Mouse (Mus musculus): ENCODE results near the gene Ppp1r10. TPM values are rescaled to one million over a fixed set of nuclear protein-coding genes. Genes with fewer than 3 reads are reported as not detected.

The Ppp1r10 gene
- polyA plus RNA-seq, 1 experiment from 2014 or later, result 43.9 TPM

DNA sequence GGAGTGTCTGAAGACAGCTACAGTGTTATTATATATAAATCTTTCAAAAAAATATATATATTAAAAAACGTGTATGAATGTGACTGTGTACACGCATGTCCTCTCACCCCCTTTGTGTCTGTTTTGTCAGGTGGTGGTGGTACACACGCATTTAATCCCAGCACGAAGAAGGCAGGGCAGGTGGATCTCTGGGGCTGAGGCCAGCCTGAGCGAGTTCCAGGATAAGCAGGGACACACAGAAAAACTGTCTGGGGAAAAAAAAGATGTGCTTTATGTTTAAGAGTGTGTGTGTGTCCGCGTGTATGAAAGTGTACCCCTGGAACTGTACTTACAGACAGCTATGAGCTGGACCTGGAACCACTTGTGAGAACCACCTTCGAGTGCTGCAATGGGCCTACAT is 38.4 kb downstream of the Ppp1r10 start:
- DNase-seq (ENCODE audit: low spot score) (no peak), ATAC-seq (ENCODE audit: insufficient number of reproducible peaks, low FRiP score, low TSS enrichment, low read depth) (no peak)
- Histone ChIP-seq H3K27ac (replicated peaks; ENCODE audit: low read depth, low read length) (no peak overlapping the region), H3K9ac (ENCODE audit: low read length) (no peak overlapping the region), H3K36me3 (ENCODE audit: control insufficient read depth, insufficient read depth, low read length) (peaks cover 32% of the 10 kb centered on the region), H3K27me3 (ENCODE audit: control insufficient read depth, insufficient read depth, low read length) (no peaks in the 10 kb centered on the region), H3K4me1 (ENCODE audit: control insufficient read depth, insufficient read depth, low read length) (no peaks in the 10 kb centered on the region), H3K9me3 (ENCODE audit: control insufficient read depth, low read length) (no peaks in the 10 kb centered on the region), H3K4me2 (ENCODE audit: low read depth, severe bottlenecking) (no peak overlapping the region), H3K4me3 (ENCODE audit: low read depth, low read length) (no peak overlapping the region)
- WGBS, result 77% methylated on average over 8 of the region's 8 CpGs

DNA sequence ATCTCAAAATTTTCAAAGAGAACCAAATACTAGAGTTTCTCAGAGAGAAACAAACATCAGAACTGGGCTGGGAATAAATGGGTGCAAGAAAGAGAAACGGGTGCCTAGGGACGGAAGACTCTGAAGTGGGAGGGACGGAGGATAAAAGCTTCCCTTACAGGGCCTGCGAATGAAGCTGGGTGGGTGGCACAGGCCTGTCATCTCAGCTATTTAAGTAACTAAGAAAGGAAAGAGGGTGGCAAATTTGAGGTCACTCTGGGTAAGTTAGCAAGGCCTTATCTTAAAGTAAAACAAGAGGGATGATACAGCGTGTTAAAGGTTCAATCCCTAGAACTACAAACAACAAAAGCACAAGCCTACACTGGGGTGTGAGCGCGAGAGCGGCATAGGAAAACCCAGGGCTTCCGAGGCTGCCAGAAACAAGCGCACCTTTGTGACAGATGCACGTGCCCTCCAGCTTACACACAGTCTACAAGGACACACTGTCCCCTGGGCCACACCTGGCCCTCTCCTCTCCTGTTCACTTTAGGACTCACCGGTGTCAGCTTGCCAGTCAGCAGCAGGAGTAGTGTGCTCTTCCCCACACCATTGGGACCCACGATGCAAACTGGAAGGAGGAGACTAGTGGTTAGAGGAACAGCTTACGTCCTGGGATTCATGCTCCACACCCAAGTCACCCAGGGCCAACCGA is 42.4 kb downstream of the Ppp1r10 start:
- no peak for DNase-seq (ENCODE audit: low spot score)

DNA sequence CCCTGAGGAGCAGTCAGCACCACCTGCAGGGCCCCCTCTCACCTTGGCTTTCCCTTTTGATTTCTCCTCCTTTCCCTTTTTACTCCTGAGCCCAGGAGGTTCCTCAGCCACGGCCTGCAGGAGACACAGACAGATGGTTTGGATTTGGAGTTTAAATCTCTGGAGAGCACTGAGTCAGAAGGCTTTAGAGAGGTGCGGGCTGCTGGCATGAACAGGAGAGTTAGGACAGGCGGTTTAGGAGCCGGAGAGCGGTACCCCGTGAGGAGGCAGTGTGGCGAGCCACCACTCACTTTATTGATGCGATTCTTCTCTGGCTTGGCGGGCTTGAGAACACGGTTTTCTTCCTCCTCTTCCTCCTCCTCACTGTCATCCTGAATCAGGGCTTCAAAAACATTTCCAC is 47.0 kb downstream of the Ppp1r10 start:
- no peaks in the 10 kb centered on the region for H3K4me1 ChIP-seq (ENCODE audit: control insufficient read depth, insufficient read depth, low read length)
- H3K27me3 ChIP-seq (ENCODE audit: control insufficient read depth, insufficient read depth, low read length), result no peaks in the 10 kb centered on the region
- no peak overlapping the region for H3K27ac ChIP-seq (replicated peaks; ENCODE audit: low read depth, low read length)
- 90% methylated on average over 10 of the region's 10 CpGs for WGBS
- H3K4me2 ChIP-seq (ENCODE audit: low read depth, severe bottlenecking), result no peak overlapping the region
- peaks cover 40% of the 10 kb centered on the region for H3K36me3 ChIP-seq (ENCODE audit: control insufficient read depth, insufficient read depth, low read length)
- no peak overlapping the region for H3K9ac ChIP-seq (ENCODE audit: low read length)
- ATAC-seq (ENCODE audit: insufficient number of reproducible peaks, low FRiP score, low TSS enrichment, low read depth) (no peak), DNase-seq (ENCODE audit: low spot score) (no peak)
- H3K9me3 ChIP-seq (ENCODE audit: control insufficient read depth, low read length), result no peaks in the 10 kb centered on the region
- H3K4me3 ChIP-seq (ENCODE audit: low read depth, low read length), result no peak overlapping the region

More for the DNA sequence above, 42.4 kb downstream of the Ppp1r10 start:
- Histone ChIP-seq H3K9me3 (ENCODE audit: control insufficient read depth, low read length) (no peaks in the 10 kb centered on the region), H3K4me1 (ENCODE audit: control insufficient read depth, insufficient read depth, low read length) (no peaks in the 10 kb centered on the region), H3K36me3 (ENCODE audit: control insufficient read depth, insufficient read depth, low read length) (peaks cover 56% of the 10 kb centered on the region), H3K4me3 (ENCODE audit: low read depth, low read length) (no peak overlapping the region), H3K27ac (replicated peaks; ENCODE audit: low read depth, low read length) (no peak overlapping the region), H3K27me3 (ENCODE audit: control insufficient read depth, insufficient read depth, low read length) (no peaks in the 10 kb centered on the region), H3K4me2 (ENCODE audit: low read depth, severe bottlenecking) (no peak overlapping the region), H3K9ac (ENCODE audit: low read length) (no peak overlapping the region)
- 95% methylated on average over 15 of the region's 15 CpGs for WGBS
- no peak for ATAC-seq (ENCODE audit: insufficient number of reproducible peaks, low FRiP score, low TSS enrichment, low read depth)

DNA sequence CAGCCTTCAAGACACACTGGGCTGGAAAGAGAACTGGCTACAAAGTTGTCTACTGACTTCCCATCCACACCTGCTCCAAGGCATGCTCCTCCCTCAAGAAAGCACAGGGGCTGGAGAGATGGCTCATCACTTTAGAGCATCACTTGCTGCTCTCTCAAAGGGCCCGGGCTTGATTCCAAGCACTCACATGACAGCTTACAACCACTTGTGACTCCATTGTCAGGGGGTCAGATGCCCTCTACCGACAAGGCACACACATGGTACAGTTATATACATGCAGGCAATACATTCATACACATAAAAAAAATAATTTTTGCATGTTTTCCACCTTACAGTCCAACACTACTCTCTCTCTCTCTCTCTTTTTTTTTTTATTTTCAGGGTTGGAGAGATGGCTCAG is 51.4 kb downstream of the Ppp1r10 start:
- WGBS, result 94% methylated on average over 2 of the region's 2 CpGs
- Histone ChIP-seq H3K27ac (replicated peaks; ENCODE audit: low read depth, low read length) (no peak overlapping the region), H3K4me3 (ENCODE audit: low read depth, low read length) (no peak overlapping the region), H3K4me2 (ENCODE audit: low read depth, severe bottlenecking) (no peak overlapping the region), H3K36me3 (ENCODE audit: control insufficient read depth, insufficient read depth, low read length) (peaks cover 12% of the 10 kb centered on the region), H3K27me3 (ENCODE audit: control insufficient read depth, insufficient read depth, low read length) (no peaks in the 10 kb centered on the region), H3K9ac (ENCODE audit: low read length) (no peak overlapping the region), H3K4me1 (ENCODE audit: control insufficient read depth, insufficient read depth, low read length) (peaks cover 5% of the 10 kb centered on the region), H3K9me3 (ENCODE audit: control insufficient read depth, low read length) (no peaks in the 10 kb centered on the region)
- ATAC-seq (ENCODE audit: insufficient number of reproducible peaks, low FRiP score, low TSS enrichment, low read depth), result no peak
- DNase-seq (ENCODE audit: low spot score), result no peak

DNA sequence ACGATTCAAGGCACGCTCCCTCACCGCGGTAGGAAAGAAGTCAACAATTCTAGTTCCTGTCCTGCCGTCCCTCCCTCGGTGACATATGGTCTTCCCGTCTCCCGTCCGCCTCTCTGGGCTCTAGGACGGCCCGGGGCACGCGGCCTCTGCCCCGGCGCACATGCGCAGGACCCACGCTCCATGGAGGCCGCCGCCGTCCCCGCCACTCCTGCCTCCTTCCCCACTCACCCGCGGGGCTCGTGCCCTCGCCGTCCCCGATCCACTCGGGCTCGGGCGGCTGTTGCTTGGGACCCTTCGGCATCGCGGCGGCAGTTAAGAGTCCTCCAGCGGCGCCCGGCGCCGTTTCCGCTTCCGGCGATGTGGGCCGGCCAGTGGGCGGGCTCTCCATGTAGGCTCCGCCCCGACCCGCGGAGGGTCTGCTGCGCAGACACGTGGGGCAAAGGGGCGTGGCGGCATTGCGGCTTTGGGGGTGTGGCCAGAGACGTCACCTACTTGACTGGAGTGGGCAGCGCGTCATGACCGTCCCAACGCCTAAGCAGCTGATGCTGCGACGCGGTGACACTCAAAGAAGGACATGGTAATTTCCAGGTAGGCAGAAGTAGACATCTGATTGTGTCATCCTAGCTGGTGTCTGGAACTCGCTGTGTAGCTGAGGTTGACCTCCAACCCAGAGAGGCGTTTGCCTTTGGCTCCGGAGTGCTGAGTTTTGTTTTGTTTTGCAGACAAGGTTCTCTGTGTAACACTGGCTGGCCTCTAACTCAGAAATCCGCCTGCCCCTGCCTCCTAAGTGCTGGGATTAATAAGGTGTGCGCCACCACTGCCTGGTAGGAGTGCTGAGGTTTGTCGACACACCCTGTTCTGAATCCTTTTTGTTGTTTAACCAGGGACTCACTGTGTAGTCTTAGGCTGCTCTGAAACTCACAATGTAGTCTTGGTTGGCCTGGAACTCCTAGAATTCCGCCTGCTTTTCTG is 53.5 kb downstream of the Ppp1r10 start, which contains the start of gene Abcf1:
Abcf1 (minus strand) TSS at position 344 of the 972 bp plus-strand sequence.
- 1% methylated on average over 68 of the region's 68 CpGs for WGBS
- peak within 1 kb of the TSS; percentile 81 for H3K4me2 ChIP-seq (ENCODE audit: low read depth, severe bottlenecking)
- peak within 1 kb of the TSS; percentile 94 for H3K4me3 ChIP-seq (ENCODE audit: low read depth, low read length)
- H3K27ac ChIP-seq (replicated peaks; ENCODE audit: low read depth, low read length), result no peak within 1 kb of the TSS
- ATAC-seq (ENCODE audit: insufficient number of reproducible peaks, low FRiP score, low TSS enrichment, low read depth), result peak; percentile 96
- peak within 1 kb of the TSS; percentile 74 for H3K9ac ChIP-seq (ENCODE audit: low read length)
- H3K36me3 ChIP-seq (ENCODE audit: control insufficient read depth, insufficient read depth, low read length), result peaks cover 2% of the 10 kb centered on the region; the same call in 1 of the 2 replicates
- no peaks in the 10 kb centered on the region for H3K27me3 ChIP-seq (ENCODE audit: control insufficient read depth, insufficient read depth, low read length)
- peak; percentile 99 for DNase-seq (ENCODE audit: low spot score)
- H3K9me3 ChIP-seq (ENCODE audit: control insufficient read depth, low read length), result no peaks in the 10 kb centered on the region; the same call in 1 of the 2 replicates
- peaks cover 5% of the 10 kb centered on the region for H3K4me1 ChIP-seq (ENCODE audit: control insufficient read depth, insufficient read depth, low read length)

DNA sequence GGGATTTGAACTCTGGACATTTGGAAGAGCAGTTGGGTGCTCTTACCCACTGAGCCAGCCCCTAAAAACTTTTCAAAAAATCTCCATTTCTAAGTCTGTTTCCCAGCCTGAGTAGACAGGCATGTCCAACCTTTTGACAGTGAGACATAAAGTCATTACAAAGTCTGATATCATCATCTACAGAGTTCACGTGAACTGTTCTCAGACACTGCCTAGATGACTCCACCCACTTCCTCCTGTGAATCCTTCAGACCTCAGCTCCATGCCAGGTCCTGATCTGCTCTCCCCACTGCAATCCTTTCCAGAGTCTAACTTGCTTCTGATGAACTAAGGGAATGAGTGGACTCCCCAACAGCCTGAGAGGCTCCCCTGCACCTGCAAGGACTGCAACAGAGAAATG is 55.9 kb downstream of the Ppp1r10 start:
- no peak for DNase-seq (ENCODE audit: low spot score)
- no peaks in the 10 kb centered on the region; the same call in 1 of the 2 replicates for H3K9me3 ChIP-seq (ENCODE audit: control insufficient read depth, low read length)
- no peak overlapping the region for H3K4me2 ChIP-seq (ENCODE audit: low read depth, severe bottlenecking)
- H3K27me3 ChIP-seq (ENCODE audit: control insufficient read depth, insufficient read depth, low read length), result no peaks in the 10 kb centered on the region
- H3K27ac ChIP-seq (replicated peaks; ENCODE audit: low read depth, low read length), result no peak overlapping the region
- peaks cover 5% of the 10 kb centered on the region for H3K4me1 ChIP-seq (ENCODE audit: control insufficient read depth, insufficient read depth, low read length)
- H3K9ac ChIP-seq (ENCODE audit: low read length), result no peak overlapping the region
- no peak overlapping the region for H3K4me3 ChIP-seq (ENCODE audit: low read depth, low read length)
- ATAC-seq (ENCODE audit: insufficient number of reproducible peaks, low FRiP score, low TSS enrichment, low read depth), result no peak
- WGBS, result 93% methylated on average over 1 of the region's 1 CpGs
- H3K36me3 ChIP-seq (ENCODE audit: control insufficient read depth, insufficient read depth, low read length), result peaks cover 2% of the 10 kb centered on the region; the same call in 1 of the 2 replicates

DNA sequence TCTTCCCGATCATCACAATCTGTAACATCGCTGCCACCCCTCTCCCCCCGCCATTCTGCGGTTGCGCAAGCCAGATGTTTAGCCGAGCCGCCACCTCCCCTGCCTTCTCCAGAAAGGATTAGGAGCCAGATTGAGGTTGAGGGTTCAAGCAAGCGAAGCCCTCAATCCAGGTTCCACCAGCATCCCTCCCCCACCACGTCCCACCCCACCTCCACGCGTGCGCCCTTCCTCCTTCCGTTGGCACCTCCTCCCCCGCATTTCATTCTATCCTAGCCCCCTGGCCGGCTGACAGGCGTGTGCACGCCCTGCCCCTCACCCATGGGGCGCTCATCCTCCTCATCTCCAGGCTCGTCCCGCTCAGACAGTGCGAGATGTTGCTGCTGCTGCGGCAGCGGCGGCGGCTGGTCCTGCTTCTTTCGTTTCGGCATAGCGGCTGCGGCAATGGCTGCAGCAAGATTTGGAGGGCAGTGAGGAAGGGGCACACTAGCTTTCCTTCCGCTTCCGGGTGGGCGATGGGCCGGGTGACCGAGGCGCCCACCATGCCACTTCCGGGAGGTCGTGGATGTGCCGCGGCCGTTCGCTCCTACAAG is 62.7 kb downstream of the Ppp1r10 start:
- peak; percentile 91 for DNase-seq (ENCODE audit: low spot score)
- Histone ChIP-seq H3K27me3 (ENCODE audit: control insufficient read depth, insufficient read depth, low read length) (no peaks in the 10 kb centered on the region), H3K36me3 (ENCODE audit: control insufficient read depth, insufficient read depth, low read length) (peaks cover 16% of the 10 kb centered on the region; the same call in 1 of the 2 replicates), H3K9ac (ENCODE audit: low read length) (peak overlapping the region; percentile 77), H3K4me2 (ENCODE audit: low read depth, severe bottlenecking) (peak overlapping the region; percentile 90), H3K4me3 (ENCODE audit: low read depth, low read length) (peak overlapping the region; percentile 82), H3K9me3 (ENCODE audit: control insufficient read depth, low read length) (no peaks in the 10 kb centered on the region; the same call in 1 of the 2 replicates), H3K27ac (replicated peaks; ENCODE audit: low read depth, low read length) (peak overlapping the region; percentile 90), H3K4me1 (ENCODE audit: control insufficient read depth, insufficient read depth, low read length) (peaks cover 10% of the 10 kb centered on the region)
- under 1% methylated on average over 39 of the region's 41 CpGs for WGBS
- ATAC-seq (ENCODE audit: insufficient number of reproducible peaks, low FRiP score, low TSS enrichment, low read depth), result peak; percentile 79

Data from limb, embryonic 11.5 days (tissue).